Mouse (Mus musculus): ENCODE results near the gene Cd24a. TPM values are rescaled to one million over a fixed set of nuclear protein-coding genes. Genes with fewer than 3 reads are reported as not detected.
A peak's percentile ranks its signal among the peaks of the same experiment; 100 is the strongest.

Cd24a gene
- polyA plus RNA-seq (2012; rRNA removed): 418 and 468 TPM in 2 replicates

DNA sequence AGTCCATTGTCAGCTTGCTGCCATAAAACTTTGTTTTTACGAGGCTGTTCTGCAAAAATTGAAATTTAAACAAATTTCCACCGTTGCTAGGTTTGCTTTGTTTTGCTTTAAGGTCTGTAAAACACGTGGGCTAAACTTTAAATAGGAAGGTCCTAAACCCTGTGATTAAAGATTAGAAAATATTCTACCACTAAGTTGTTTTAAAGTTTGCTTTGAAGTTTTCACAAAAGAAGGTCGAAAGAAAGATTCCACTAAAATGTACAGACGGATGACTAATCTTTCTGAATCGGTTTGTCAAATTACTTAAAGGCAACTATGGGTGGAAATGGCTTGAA, at the start of gene Cd24a:
Cd24a (plus strand) TSS at position 288 of the 335 bp plus-strand sequence.
- 2% methylated on average over 6 of the region's 6 CpGs for WGBS
- Histone ChIP-seq H3K36me3 (ENCODE audit: control insufficient read depth, insufficient read depth, low read length) (no peaks in the 10 kb centered on the region), H3K4me3 (ENCODE audit: extremely low read depth, insufficient read depth, insufficient read length) (peak within 1 kb of the TSS; percentile 72), H3K27ac (ENCODE audit: insufficient read depth, low read length) (peak within 1 kb of the TSS; percentile 95), H3K4me1 (ENCODE audit: control insufficient read depth, insufficient read depth, insufficient read length) (peaks cover 7% of the 10 kb centered on the region; the same call in 1 of the 2 replicates), H3K27me3 (ENCODE audit: control insufficient read depth, insufficient read depth, low read length) (peaks cover 2% of the 10 kb centered on the region; the same call in 1 of the 2 replicates)
- TF ChIP-seq CTCF (IDR thresholded peaks at IDR 0.05; ENCODE audit: extremely low read depth, insufficient read depth, insufficient read length, insufficient replicate concordance) (no peak), POLR2A (IDR thresholded peaks at IDR 0.05; ENCODE audit: low read depth, low read length) (no peak)
- DNase-seq (ENCODE audit: low read depth in 1 of 2, low spot score in 2 of 2): no peak

- H3K27ac ChIP-seq (ENCODE audit: insufficient read depth, low read length): no peak overlapping the region
- WGBS: 21% methylated on average over 1 of the region's 1 CpGs
- TF ChIP-seq POLR2A (IDR thresholded peaks at IDR 0.05; ENCODE audit: low read depth, low read length) (no peak), CTCF (IDR thresholded peaks at IDR 0.05; ENCODE audit: extremely low read depth, insufficient read depth, insufficient read length, insufficient replicate concordance) (no peak)
- no peak for DNase-seq (ENCODE audit: low read depth in 1 of 2, low spot score in 2 of 2)
- peaks cover 11% of the 10 kb centered on the region; the same call in 1 of the 2 replicates for H3K36me3 ChIP-seq (ENCODE audit: control insufficient read depth, insufficient read depth, low read length)
- H3K4me1 ChIP-seq (ENCODE audit: control insufficient read depth, insufficient read depth, insufficient read length): no peaks in the 10 kb centered on the region
- H3K4me3 ChIP-seq (ENCODE audit: extremely low read depth, insufficient read depth, insufficient read length): no peak overlapping the region
- H3K27me3 ChIP-seq (ENCODE audit: control insufficient read depth, insufficient read depth, low read length): no peaks in the 10 kb centered on the region
These were observed 43.7 kb upstream of the Cd24a start for GRCm38 (mm10) chr10:43534382-43534781.

DNA sequence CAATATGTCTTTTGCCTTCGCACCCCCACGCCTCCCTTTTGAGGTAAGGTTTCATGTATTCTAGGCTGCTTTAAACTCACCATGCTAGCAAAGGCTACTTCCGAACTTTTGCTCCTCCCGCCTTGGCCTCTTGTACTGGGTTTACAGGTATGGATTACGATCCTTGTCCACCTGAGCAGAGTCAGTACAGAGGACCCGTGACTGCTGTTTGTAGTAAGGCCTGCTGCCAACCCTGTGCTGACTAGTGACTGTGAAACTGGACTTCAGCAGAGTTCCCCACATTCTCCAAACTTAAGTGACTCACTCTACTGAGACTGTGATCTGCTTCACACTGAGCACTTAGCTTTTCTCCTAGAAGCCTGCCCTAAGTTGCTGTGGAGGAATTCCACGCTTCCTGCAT, 40.4 kb upstream of the Cd24a start:
- Histone ChIP-seq H3K4me1 (ENCODE audit: control insufficient read depth, insufficient read depth, insufficient read length) (no peaks in the 10 kb centered on the region; the same call in 1 of the 2 replicates), H3K36me3 (ENCODE audit: control insufficient read depth, insufficient read depth, low read length) (peaks cover 3% of the 10 kb centered on the region; the same call in 1 of the 2 replicates), H3K27me3 (ENCODE audit: control insufficient read depth, insufficient read depth, low read length) (no peaks in the 10 kb centered on the region), H3K4me3 (ENCODE audit: extremely low read depth, insufficient read depth, insufficient read length) (no peak overlapping the region), H3K27ac (ENCODE audit: insufficient read depth, low read length) (no peak overlapping the region)
- WGBS: 92% methylated on average over 7 of the region's 7 CpGs
- TF ChIP-seq POLR2A (IDR thresholded peaks at IDR 0.05; ENCODE audit: low read depth, low read length) (no peak), CTCF (IDR thresholded peaks at IDR 0.05; ENCODE audit: extremely low read depth, insufficient read depth, insufficient read length, insufficient replicate concordance) (no peak)
- no peak for DNase-seq (ENCODE audit: low read depth in 1 of 2, low spot score in 2 of 2)

DNA sequence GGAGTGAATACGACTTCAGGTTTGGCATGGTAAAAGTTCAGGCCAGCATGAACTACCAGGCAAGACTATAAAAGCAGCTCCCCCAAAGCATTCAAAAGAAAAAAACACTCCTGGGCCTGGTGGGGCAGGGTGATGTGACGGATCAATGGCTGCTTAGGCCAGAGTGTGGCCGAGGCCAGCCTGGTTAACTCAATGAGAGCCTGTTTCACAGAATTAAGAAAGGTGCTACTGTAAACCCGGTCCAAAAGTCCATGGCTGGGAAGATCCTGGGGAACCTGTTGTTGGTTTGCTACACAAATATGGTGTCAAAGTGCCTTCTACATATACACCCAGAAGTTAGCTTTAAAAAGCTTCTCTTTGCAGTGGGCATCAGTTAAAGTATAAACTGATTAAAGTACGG, 39.3 kb upstream of the Cd24a start:
- no peak overlapping the region for H3K27ac ChIP-seq (ENCODE audit: insufficient read depth, low read length)

GRCm38 (mm10) chr10:43539746-43540310, 38.3 kb upstream of the Cd24a start:
- H3K27ac ChIP-seq (ENCODE audit: insufficient read depth, low read length): no peak overlapping the region
- H3K36me3 ChIP-seq (ENCODE audit: control insufficient read depth, insufficient read depth, low read length): no peaks in the 10 kb centered on the region
- H3K27me3 ChIP-seq (ENCODE audit: control insufficient read depth, insufficient read depth, low read length): no peaks in the 10 kb centered on the region
- no peak for DNase-seq (ENCODE audit: low read depth in 1 of 2, low spot score in 2 of 2)
- WGBS: 24% methylated on average over 12 of the region's 12 CpGs
- no peaks in the 10 kb centered on the region; the same call in 1 of the 2 replicates for H3K4me1 ChIP-seq (ENCODE audit: control insufficient read depth, insufficient read depth, insufficient read length)
- peak overlapping the region; percentile 87; the same call in 1 of the 2 replicates for H3K4me3 ChIP-seq (ENCODE audit: extremely low read depth, insufficient read depth, insufficient read length)
- TF ChIP-seq POLR2A (IDR thresholded peaks at IDR 0.05; ENCODE audit: low read depth, low read length): no peak

More for the DNA sequence above, 39.3 kb upstream of the Cd24a start:
- WGBS: 95% methylated on average over 5 of the region's 5 CpGs
- no peak for TF ChIP-seq CTCF (IDR thresholded peaks at IDR 0.05; ENCODE audit: extremely low read depth, insufficient read depth, insufficient read length, insufficient replicate concordance)
- TF ChIP-seq POLR2A (IDR thresholded peaks at IDR 0.05; ENCODE audit: low read depth, low read length): no peak
- H3K27me3 ChIP-seq (ENCODE audit: control insufficient read depth, insufficient read depth, low read length): no peaks in the 10 kb centered on the region
- H3K4me3 ChIP-seq (ENCODE audit: extremely low read depth, insufficient read depth, insufficient read length): no peak overlapping the region
- DNase-seq (ENCODE audit: low read depth in 1 of 2, low spot score in 2 of 2): no peak
- no peaks in the 10 kb centered on the region; the same call in 1 of the 2 replicates for H3K4me1 ChIP-seq (ENCODE audit: control insufficient read depth, insufficient read depth, insufficient read length)
- H3K36me3 ChIP-seq (ENCODE audit: control insufficient read depth, insufficient read depth, low read length): no peaks in the 10 kb centered on the region

GRCm38 (mm10) chr10:43540442-43541152, 37.5 kb upstream of the Cd24a start, which contains the start of gene 1700021F05Rik:
Gene 1700021F05Rik (minus strand): TSS chr10:43540994.
- Histone ChIP-seq H3K4me3 (ENCODE audit: extremely low read depth, insufficient read depth, insufficient read length) (peak within 1 kb of the TSS; percentile 87), H3K4me1 (ENCODE audit: control insufficient read depth, insufficient read depth, insufficient read length) (no peaks in the 10 kb centered on the region; the same call in 1 of the 2 replicates), H3K27ac (ENCODE audit: insufficient read depth, low read length) (peak within 1 kb of the TSS; percentile 53; the same call in 1 of the 2 replicates), H3K27me3 (ENCODE audit: control insufficient read depth, insufficient read depth, low read length) (no peaks in the 10 kb centered on the region), H3K36me3 (ENCODE audit: control insufficient read depth, insufficient read depth, low read length) (no peaks in the 10 kb centered on the region)
- 1% methylated on average over 41 of the region's 56 CpGs for WGBS
- DNase-seq (ENCODE audit: low read depth in 1 of 2, low spot score in 2 of 2): peak; percentile 89 to 94
- TF ChIP-seq POLR2A (IDR thresholded peaks at IDR 0.05; ENCODE audit: low read depth, low read length): peak; percentile 67
- peak; percentile 89 for TF ChIP-seq CTCF (IDR thresholded peaks at IDR 0.05; ENCODE audit: extremely low read depth, insufficient read depth, insufficient read length, insufficient replicate concordance)

- WGBS: 41% methylated on average over 7 of the region's 8 CpGs
- H3K27me3 ChIP-seq (ENCODE audit: control insufficient read depth, insufficient read depth, low read length): no peaks in the 10 kb centered on the region
- no peak overlapping the region for H3K27ac ChIP-seq (ENCODE audit: insufficient read depth, low read length)
- H3K36me3 ChIP-seq (ENCODE audit: control insufficient read depth, insufficient read depth, low read length): no peaks in the 10 kb centered on the region
- DNase-seq (ENCODE audit: low read depth in 1 of 2, low spot score in 2 of 2): no peak
- H3K4me1 ChIP-seq (ENCODE audit: control insufficient read depth, insufficient read depth, insufficient read length): no peaks in the 10 kb centered on the region; the same call in 1 of the 2 replicates
- TF ChIP-seq POLR2A (IDR thresholded peaks at IDR 0.05; ENCODE audit: low read depth, low read length): no peak
- no peak for TF ChIP-seq CTCF (IDR thresholded peaks at IDR 0.05; ENCODE audit: extremely low read depth, insufficient read depth, insufficient read length, insufficient replicate concordance)
- H3K4me3 ChIP-seq (ENCODE audit: extremely low read depth, insufficient read depth, insufficient read length): no peak overlapping the region
These were observed 36.9 kb upstream of the Cd24a start for GRCm38 (mm10) chr10:43541153-43541544.
